Mouse (Mus musculus): ENCODE data around the gene Ogt. TPM values are rescaled to one million over a fixed set of nuclear protein-coding genes. Genes with fewer than 3 reads are reported as not detected.
A peak's percentile ranks its signal among the peaks of the same experiment; 100 is the strongest.

Gene Ogt
- polyA plus RNA-seq, 1 experiment from 2014 or later = 117 TPM

DNA sequence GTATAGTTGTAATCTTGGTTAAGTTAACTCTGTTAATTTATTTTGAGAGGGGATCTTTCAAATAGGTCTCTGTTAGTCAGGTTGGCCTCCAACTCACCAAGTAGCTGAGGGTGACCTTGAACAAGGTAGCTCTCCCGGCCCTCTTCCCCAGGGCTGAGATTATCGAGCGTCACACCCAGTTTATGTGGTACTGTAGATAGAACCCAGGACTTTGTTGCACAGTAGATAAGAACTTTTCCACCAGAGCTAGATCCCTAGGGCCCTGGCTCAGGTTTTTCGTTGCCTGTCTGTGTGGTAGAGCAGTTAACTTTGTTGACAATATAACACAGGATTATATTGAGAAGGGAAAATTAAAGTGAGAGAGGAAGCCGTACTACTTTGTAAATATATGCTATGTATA is 6.8 kb downstream of the Ogt start:
- Histone ChIP-seq H3K4me3 (no peak overlapping the region), H3K36me3 (peaks cover 8% of the 10 kb centered on the region; the same call in 1 of the 2 replicates), H3K27ac (no peak overlapping the region), H3K4me1 (no peaks in the 10 kb centered on the region), H3K27me3 (ENCODE audit: insufficient read depth, poor library complexity, severe bottlenecking) (no peaks in the 10 kb centered on the region), H3K9me3 (no peaks in the 10 kb centered on the region)
- no peak for DNase-seq (ENCODE audit: low spot score)
- 54% methylated on average over 5 of the region's 5 CpGs for WGBS

DNA sequence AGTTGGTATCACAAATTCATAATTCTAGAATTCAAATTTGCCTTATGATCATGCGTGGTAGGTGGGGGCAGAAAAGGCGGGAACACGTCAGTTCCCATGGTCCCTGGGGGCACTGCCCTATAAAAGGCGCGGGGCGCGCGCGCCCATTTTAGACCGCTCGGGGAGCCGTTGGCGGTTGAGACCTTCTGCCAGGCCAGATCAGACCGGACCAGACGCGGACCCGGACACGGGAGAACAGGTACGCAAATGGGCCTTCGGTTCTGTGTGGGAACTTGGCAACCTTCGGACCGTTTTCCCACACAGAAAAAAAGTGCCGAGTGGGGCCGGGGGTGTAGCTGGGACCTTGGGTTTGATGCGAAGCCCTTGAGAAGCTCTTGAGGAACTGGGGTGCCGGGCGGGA is 55.8 kb downstream of the Ogt start:
- no peaks in the 10 kb centered on the region for H3K4me1 ChIP-seq
- peaks cover 19% of the 10 kb centered on the region for H3K9me3 ChIP-seq
- DNase-seq (ENCODE audit: low spot score) = no peak
- H3K36me3 ChIP-seq = no peaks in the 10 kb centered on the region
- 91% methylated on average over 27 of the region's 27 CpGs for WGBS
- H3K4me3 ChIP-seq = no peak overlapping the region
- H3K27me3 ChIP-seq (ENCODE audit: insufficient read depth, poor library complexity, severe bottlenecking) = no peaks in the 10 kb centered on the region
- no peak overlapping the region for H3K27ac ChIP-seq

DNA sequence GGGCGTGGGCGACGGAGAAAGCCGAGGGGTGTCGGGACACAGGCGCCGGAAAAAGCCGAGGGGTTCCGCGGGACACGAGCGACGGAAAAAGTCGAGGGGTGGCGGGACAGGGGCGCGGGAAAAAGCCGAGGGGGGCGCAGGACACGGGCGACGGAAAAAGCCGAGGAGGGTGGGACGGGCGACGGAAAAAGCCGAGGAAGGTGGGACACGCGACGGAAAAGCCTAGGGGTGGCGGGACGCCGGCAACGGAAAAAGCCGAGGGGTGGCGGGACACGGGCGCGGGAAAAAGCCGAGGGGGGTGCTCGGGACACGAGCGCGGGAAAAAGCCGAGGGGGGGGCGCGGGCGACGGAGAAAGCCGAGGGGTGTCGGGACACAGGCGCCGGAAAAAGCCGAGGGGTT is 57.7 kb downstream of the Ogt start:
- no peaks in the 10 kb centered on the region for H3K36me3 ChIP-seq
- H3K4me1 ChIP-seq = no peaks in the 10 kb centered on the region
- no peak overlapping the region for H3K4me3 ChIP-seq
- H3K9me3 ChIP-seq = peaks cover 19% of the 10 kb centered on the region
- DNase-seq (ENCODE audit: low spot score) = no peak
- H3K27ac ChIP-seq = no peak overlapping the region
- no peaks in the 10 kb centered on the region for H3K27me3 ChIP-seq (ENCODE audit: insufficient read depth, poor library complexity, severe bottlenecking)
- 63% methylated on average over 53 of the region's 54 CpGs for WGBS

DNA sequence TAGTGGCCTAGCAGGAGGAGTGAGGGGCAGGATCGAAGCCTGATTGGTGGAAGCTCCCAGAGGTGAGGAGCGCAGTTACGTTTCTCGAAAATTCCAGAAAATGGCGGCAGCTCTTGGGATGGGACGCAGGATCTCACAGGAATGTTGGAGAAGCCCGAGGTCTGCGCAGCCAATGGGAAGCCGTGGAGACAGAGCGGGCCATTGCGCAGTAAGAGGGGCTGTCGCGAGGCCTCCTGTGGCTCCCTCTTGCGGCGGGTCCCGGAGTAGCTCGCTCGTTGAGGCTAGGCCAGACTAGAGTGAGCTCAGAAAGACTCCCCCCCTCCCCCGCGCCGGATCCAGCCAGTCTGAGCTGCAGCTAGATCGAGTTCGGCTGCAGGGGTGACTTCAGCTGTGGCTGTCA is 58.4 kb downstream of the Ogt start:
- Histone ChIP-seq H3K9me3 (peaks cover 19% of the 10 kb centered on the region), H3K36me3 (no peaks in the 10 kb centered on the region), H3K27ac (no peak overlapping the region), H3K4me3 (no peak overlapping the region), H3K27me3 (ENCODE audit: insufficient read depth, poor library complexity, severe bottlenecking) (no peaks in the 10 kb centered on the region), H3K4me1 (no peaks in the 10 kb centered on the region)
- peak; percentile 74 for DNase-seq (ENCODE audit: low spot score)
- WGBS = 47% methylated on average over 23 of the region's 23 CpGs

DNA sequence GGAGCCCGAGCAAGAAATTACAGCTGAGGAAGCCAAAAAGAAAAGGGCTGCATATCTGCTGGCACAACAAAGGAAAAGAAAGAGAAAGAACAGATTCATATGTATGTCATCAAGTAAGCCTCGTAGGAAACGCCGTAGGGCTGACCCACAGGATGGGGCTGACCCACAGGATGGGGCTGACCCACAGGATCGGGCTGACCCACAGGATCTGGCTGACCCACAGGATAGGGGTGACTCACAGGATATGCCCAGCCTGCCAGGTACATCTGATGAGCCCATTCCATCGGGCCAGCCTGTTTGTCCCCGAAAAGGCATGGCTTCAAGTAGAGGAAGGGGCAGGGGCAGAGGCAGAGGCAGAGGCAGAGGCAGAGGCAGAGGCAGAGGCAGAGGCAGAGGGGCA is 65.3 kb downstream of the Ogt start:
- DNase-seq (ENCODE audit: low spot score) = no peak
- Histone ChIP-seq H3K36me3 (no peaks in the 10 kb centered on the region), H3K4me1 (no peaks in the 10 kb centered on the region), H3K27me3 (ENCODE audit: insufficient read depth, poor library complexity, severe bottlenecking) (0 out of 2 replicates have a peak, but pooled peaks cover 5% of the 10 kb centered on the region), H3K9me3 (no peaks in the 10 kb centered on the region), H3K4me3 (no peak overlapping the region), H3K27ac (no peak overlapping the region)
- 71% methylated on average over 7 of the region's 7 CpGs for WGBS

DNA sequence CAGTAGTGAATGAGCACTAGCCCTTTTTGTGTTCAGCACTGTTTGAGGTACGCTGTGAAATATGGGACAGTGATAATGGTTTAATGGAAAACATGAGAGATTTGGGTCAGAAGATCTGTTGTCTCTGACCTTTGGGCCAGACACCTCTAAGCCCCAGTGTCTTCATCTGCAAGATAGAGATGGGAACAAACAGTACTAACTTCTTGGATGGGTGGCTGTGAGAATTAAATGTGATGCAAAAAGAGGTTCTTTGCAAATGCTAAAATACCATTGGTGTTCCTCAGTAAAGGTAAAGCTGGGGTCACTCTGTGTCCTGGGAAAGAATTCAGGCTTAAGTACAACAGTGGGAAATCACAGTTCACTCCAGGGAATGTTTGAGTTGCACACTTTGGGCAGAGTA is 80.5 kb downstream of the Ogt start:
- no peak for DNase-seq (ENCODE audit: low spot score)
- Histone ChIP-seq H3K4me3 (no peak overlapping the region), H3K4me1 (no peaks in the 10 kb centered on the region), H3K36me3 (no peaks in the 10 kb centered on the region), H3K9me3 (no peaks in the 10 kb centered on the region), H3K27me3 (ENCODE audit: insufficient read depth, poor library complexity, severe bottlenecking) (peaks cover 21% of the 10 kb centered on the region; the same call in 1 of the 2 replicates), H3K27ac (no peak overlapping the region)
- WGBS = 58% methylated on average over 1 of the region's 1 CpGs

DNA sequence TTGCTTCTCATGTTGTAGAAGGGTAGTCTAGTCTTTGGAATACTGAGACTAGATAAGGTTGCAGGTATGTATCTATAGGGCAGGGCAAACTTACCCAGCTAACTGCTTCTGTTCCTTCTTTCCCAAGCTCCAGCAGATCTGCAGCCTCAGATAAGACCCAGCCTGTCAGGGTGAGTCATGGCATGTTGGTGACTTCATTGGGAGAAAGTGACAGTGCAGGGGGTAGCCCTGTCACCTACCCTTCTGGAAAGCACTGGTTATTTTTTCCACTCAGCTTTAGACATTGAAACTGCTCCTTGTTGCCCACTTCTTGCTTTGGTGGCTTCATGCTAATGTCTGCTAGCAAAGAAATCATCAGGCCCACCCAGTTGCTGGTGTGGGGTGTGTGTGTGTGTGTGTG is 90.2 kb downstream of the Ogt start:
- no peak for DNase-seq (ENCODE audit: low spot score)
- Histone ChIP-seq H3K27me3 (ENCODE audit: insufficient read depth, poor library complexity, severe bottlenecking) (peaks cover 39% of the 10 kb centered on the region), H3K4me3 (no peak overlapping the region), H3K36me3 (no peaks in the 10 kb centered on the region), H3K9me3 (no peaks in the 10 kb centered on the region), H3K27ac (no peak overlapping the region), H3K4me1 (no peaks in the 10 kb centered on the region)

DNA sequence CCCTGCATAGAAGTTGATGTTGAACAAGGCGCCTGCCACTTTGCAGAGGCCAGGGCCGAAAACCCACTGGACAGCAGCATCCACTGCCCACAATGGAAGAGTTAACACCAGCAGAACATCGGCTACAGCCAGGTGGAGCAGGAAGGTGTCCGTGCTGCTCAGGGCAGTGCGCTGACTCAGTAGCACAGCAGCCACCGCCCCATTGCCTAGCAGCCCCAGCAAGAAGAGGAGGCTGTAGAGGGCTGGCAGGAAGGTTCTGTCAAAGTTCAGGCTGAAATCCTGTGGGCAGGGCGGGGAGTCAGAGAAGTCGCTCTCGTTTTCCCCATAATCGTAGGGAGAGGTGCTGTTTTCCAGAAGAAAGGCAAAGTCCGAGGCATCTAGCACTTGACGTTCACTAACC is 92.8 kb downstream of the Ogt start:
- Histone ChIP-seq H3K4me1 (no peaks in the 10 kb centered on the region), H3K27ac (no peak overlapping the region), H3K4me3 (no peak overlapping the region), H3K9me3 (no peaks in the 10 kb centered on the region), H3K27me3 (ENCODE audit: insufficient read depth, poor library complexity, severe bottlenecking) (peaks cover 63% of the 10 kb centered on the region), H3K36me3 (no peaks in the 10 kb centered on the region)
- WGBS = 65% methylated on average over 12 of the region's 12 CpGs
- DNase-seq (ENCODE audit: low spot score) = no peak

DNA sequence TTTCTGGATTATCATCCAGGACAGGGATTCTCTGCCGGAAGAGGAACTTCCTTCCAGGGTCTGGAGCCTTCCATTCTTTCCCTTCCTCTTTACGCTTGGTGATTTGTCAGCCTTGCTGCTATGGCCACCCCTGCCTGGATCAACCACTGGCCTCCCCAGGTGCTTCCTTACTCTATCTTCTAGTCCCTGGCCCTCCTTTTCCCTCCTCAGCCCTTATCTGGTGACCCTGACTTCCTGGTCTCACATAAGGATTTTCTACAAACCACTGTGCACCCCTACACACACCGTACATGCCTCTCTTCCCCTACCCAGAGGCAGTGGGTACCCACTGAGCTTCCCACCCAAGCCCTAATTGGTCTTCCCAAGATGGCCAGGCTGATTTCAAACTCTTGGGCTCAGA is 93.4 kb downstream of the Ogt start:
- H3K27me3 ChIP-seq (ENCODE audit: insufficient read depth, poor library complexity, severe bottlenecking) = peaks cover 70% of the 10 kb centered on the region; the same call in 1 of the 2 replicates
- WGBS = 60% methylated on average over 3 of the region's 3 CpGs
- no peaks in the 10 kb centered on the region for H3K36me3 ChIP-seq
- H3K4me1 ChIP-seq = no peaks in the 10 kb centered on the region
- no peaks in the 10 kb centered on the region for H3K9me3 ChIP-seq
- DNase-seq (ENCODE audit: low spot score) = no peak
- H3K27ac ChIP-seq = no peak overlapping the region
- no peak overlapping the region for H3K4me3 ChIP-seq

DNA sequence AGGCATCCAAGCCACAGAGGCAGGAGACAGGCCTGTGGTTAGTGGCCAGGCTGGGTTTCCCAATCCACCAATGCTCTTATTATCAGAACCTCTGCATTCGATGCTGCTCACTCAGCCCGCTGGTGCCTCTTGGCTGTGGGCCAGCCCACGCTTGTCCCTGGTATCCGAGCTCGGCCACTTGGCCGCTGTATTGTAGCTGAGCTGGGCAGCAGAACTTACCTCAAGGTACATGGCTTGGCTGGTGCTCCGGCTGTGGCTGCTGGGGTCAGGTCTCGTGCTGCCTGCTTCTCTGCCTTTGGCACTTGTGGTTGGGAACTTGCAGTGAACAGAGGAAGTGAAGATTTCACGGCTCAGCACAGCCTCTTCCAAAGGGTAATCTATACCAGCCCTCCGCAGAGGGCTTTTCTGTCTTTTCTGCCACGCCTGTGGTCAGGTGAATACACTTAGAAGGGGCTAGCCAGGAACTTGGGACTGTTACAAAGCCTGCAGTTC is 94.0 kb downstream of the Ogt start, which contains the start of gene Cxcr3:
Gene Cxcr3 (minus strand): TSS at position 442 of the 492 bp plus-strand sequence.
- H3K27ac ChIP-seq = no peak within 1 kb of the TSS
- 68% methylated on average over 11 of the region's 11 CpGs for WGBS
- H3K36me3 ChIP-seq = no peaks in the 10 kb centered on the region
- peaks cover 76% of the 10 kb centered on the region; the same call in 1 of the 2 replicates for H3K27me3 ChIP-seq (ENCODE audit: insufficient read depth, poor library complexity, severe bottlenecking)
- no peaks in the 10 kb centered on the region for H3K9me3 ChIP-seq
- no peak for DNase-seq (ENCODE audit: low spot score)
- H3K4me1 ChIP-seq = no peaks in the 10 kb centered on the region
- no peak within 1 kb of the TSS for H3K4me3 ChIP-seq

Other genes with a start within 250 kb of the Ogt start
- gene Zmym3, start 219.2 kb upstream of the Ogt start, polyA plus RNA-seq (2016; fragmentation: Nextera tagmentation; extraction: Ambion mirVana) = 30.3 and 31.5 TPM in 2 replicates
- gene Nono, start 210.7 kb upstream of the Ogt start, polyA plus RNA-seq (2016; fragmentation: Nextera tagmentation; extraction: Ambion mirVana) = 350 and 419 TPM in 2 replicates
- 52.2 and 78.0 TPM in 2 replicates for gene Itgb1bp2, start 191.0 kb upstream of the Ogt start, polyA plus RNA-seq (2016; fragmentation: Nextera tagmentation; extraction: Ambion mirVana)
- gene Taf1, start 107.3 kb upstream of the Ogt start, polyA plus RNA-seq (2016; fragmentation: Nextera tagmentation; extraction: Ambion mirVana) = 11.1 and 12.8 TPM in 2 replicates
- not detected in 2 replicates for gene Cxcr3, start 94.2 kb downstream of the Ogt start, polyA plus RNA-seq (2016; fragmentation: Nextera tagmentation; extraction: Ambion mirVana)
- gene Gm4779, start 154.4 kb downstream of the Ogt start, polyA plus RNA-seq (2016; fragmentation: Nextera tagmentation; extraction: Ambion mirVana) = 0.19 and 0.33 TPM in 2 replicates
- 0.21 and 0.32 TPM in 2 replicates for gene 8030474K03Rik, start 154.6 kb downstream of the Ogt start, polyA plus RNA-seq (2016; fragmentation: Nextera tagmentation; extraction: Ambion mirVana)
- gene Nhsl2, start 209.3 kb downstream of the Ogt start, polyA plus RNA-seq (2016; fragmentation: Nextera tagmentation; extraction: Ambion mirVana) = 30.5 and 33.7 TPM in 2 replicates

All from heart, embryonic 10.5 days (tissue).